ENCODE assay signal across 15 mouse cellular contexts in the genomic region with DNA sequence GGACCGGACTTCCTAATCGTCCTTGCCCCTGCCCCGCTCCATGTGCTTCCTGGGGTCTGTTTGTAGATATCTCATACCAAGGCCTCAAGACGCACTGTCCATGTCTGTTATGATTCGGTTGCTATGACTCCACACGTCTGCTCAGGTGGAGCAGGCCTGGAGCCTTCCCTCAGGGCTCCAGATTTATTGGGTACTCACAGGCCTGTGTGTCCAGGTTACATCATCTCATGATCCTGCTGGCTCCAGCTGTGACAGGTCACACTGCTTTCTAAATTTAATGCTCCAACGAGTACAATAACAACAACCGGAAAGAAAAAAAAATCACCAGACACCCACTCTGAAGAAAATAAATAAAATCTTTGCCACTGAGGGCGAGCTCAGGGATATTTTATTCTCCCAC. TPM values are rescaled to one million over a fixed set of nuclear protein-coding genes. Genes with fewer than 3 reads are reported as not detected.
A peak's percentile ranks its signal among the peaks of the same experiment; 100 is the strongest.
DNase-seq lines count a peak whose midpoint lies in the region; ATAC-seq lines count a peak whose summit lies in the region.
"Had no signal": no experiment of that assay in that cellular context is flagged by ENCODE, and none has a peak within 500 bp of the region (broad histone marks: within the 10 kb centered on the region; RNA-seq: fewer than 3 reads in every experiment).

No protein-coding gene starts in this region.

- peak; percentile 95 for DNase-seq in heart, adult 11 months
- no peak for DNase-seq in heart, postnatal 25 days (ENCODE audit: low spot score)
- no peak for DNase-seq in liver
- DNase-seq in kidney, adult 9 months = peak; percentile 60
- DNase-seq in lung, postnatal 10 days = no peak
- DNase-seq in embryo, embryonic 9.5 days (ENCODE audit: extremely low spot score) = no peak
- DNase-seq: cerebellum, adult 11 months; lung, adult 2 months; thymus, adult 2 months had no signal

- intact Hi-C loops in heart, postnatal 25 days (cut with DNase I) = loop anchor here (5.0 kb wide), 1 partner anchor 47 kb away; the partner anchor contains the start of gene Ctnnb1

- H3K4me2 ChIP-seq in liver, embryonic 12.5 days = no peak overlapping the region
- H3K4me2 ChIP-seq in limb, embryonic 13.5 days (replicated peaks) = no peak overlapping the region
- H3K4me2 ChIP-seq: embryonic facial prominence, embryonic 13.5 days; neural tube, embryonic 13.5 days had no signal

- no peaks in the 10 kb centered on the region for H3K27me3 ChIP-seq in liver, embryonic 12.5 days (replicated peaks)
- H3K27me3 ChIP-seq in limb, embryonic 13.5 days = no peaks in the 10 kb centered on the region
- H3K27me3 ChIP-seq: embryonic facial prominence, embryonic 13.5 days; neural tube, embryonic 13.5 days had no signal

- 67% methylated on average over 9 of the region's 9 CpGs for WGBS in liver, embryonic 12.5 days (ENCODE audit: insufficient replicate concordance)
- WGBS in limb, embryonic 13.5 days = 71% methylated on average over 9 of the region's 9 CpGs

- H3K4me3 ChIP-seq in liver, embryonic 12.5 days = no peak overlapping the region
- no peak overlapping the region for H3K4me3 ChIP-seq in limb, embryonic 13.5 days
- H3K4me3 ChIP-seq: embryonic facial prominence, embryonic 13.5 days; neural tube, embryonic 13.5 days had no signal

- no peaks in the 10 kb centered on the region for H3K9me3 ChIP-seq in liver, embryonic 12.5 days (replicated peaks)
- H3K9me3 ChIP-seq in limb, embryonic 13.5 days = no peaks in the 10 kb centered on the region
- H3K9me3 ChIP-seq: embryonic facial prominence, embryonic 13.5 days; neural tube, embryonic 13.5 days had no signal

- H3K4me1 ChIP-seq in liver, embryonic 12.5 days = no peaks in the 10 kb centered on the region
- H3K4me1 ChIP-seq in limb, embryonic 13.5 days = peaks cover 20% of the 10 kb centered on the region

- peak overlapping the region; percentile 25; the same call in 1 of the 2 replicates for H3K27ac ChIP-seq in liver, embryonic 12.5 days
- no peak overlapping the region for H3K27ac ChIP-seq in limb, embryonic 13.5 days
- H3K27ac ChIP-seq: embryonic facial prominence, embryonic 13.5 days; hindbrain, postnatal 0 days; neural tube, embryonic 13.5 days had no signal

- no peaks in the 10 kb centered on the region for H3K36me3 ChIP-seq in liver, embryonic 12.5 days
- H3K36me3 ChIP-seq in limb, embryonic 13.5 days = no peaks in the 10 kb centered on the region
- H3K36me3 ChIP-seq: embryonic facial prominence, embryonic 13.5 days; neural tube, embryonic 13.5 days had no signal

- no peak for ATAC-seq in liver, embryonic 12.5 days
- ATAC-seq in limb, embryonic 13.5 days (ENCODE audit: low FRiP score, low read depth) = peak; percentile 64; the same call in 1 of the 2 replicates
- ATAC-seq: activated CD4-positive, CD25-positive, alpha-beta regulatory T cell, adult 4 months; hindbrain, postnatal 0 days had no signal

- H3K9ac ChIP-seq in liver, embryonic 12.5 days = no peak overlapping the region
- no peak overlapping the region for H3K9ac ChIP-seq in limb, embryonic 13.5 days
- H3K9ac ChIP-seq: embryonic facial prominence, embryonic 13.5 days; neural tube, embryonic 13.5 days had no signal

RNA-seq across cellular contexts. Expression of gene Ctnnb1, which starts 48.7 kb away (rescaled TPM):
- 100 to 1,000 TPM; 450 to 481 TPM for total RNA-seq in heart, postnatal 25 days (2021)
- 158 and 161 TPM in 2 replicates for polyA plus RNA-seq in liver, embryonic 12.5 days (2016; fragmentation: Nextera tagmentation; extraction: Ambion mirVana)
- polyA plus RNA-seq in limb, embryonic 13.5 days (2015; fragmentation: Nextera tagmentation; extraction: Ambion mirVana) = 670 and 694 TPM in 2 replicates

Comparison
In these comparisons a context has a peak if more than half of its experiments do, and no peak if none do; other contexts are left out.
1. DNase-seq: peak in heart, adult 11 months (single experiment) and kidney, adult 9 months (single experiment); none in heart, postnatal 25 days (single experiment), liver (single experiment), lung, postnatal 10 days (single experiment) and embryo, embryonic 9.5 days (single experiment).